In genomic region chr17:35185639-35186611, GRCm38 (mm10) we compare ENCODE assay signal across 8 mouse cellular contexts. TPM values are rescaled to one million over a fixed set of nuclear protein-coding genes. Genes with fewer than 3 reads are reported as not detected.
DNase-seq lines count a peak whose midpoint lies in the region; ATAC-seq and TF ChIP-seq lines count a peak whose summit lies in the region.

No protein-coding gene starts in this region.

- H3K9ac ChIP-seq in liver, embryonic 15.5 days: no peak overlapping the region

- no peak for ATAC-seq in erythroblast, adult 5-6 weeks (replicated peaks; ENCODE audit: low FRiP score, poor library complexity, severe bottlenecking)
- peak; percentile 42 for ATAC-seq in inflammation-experienced regulatory T-cells, adult 6 months
- 0 out of 2 replicates have a peak, but pooled peaks have one; percentile 11 for ATAC-seq in liver, embryonic 15.5 days (ENCODE audit: insufficient read depth)

- no peaks in the 10 kb centered on the region for H3K36me3 ChIP-seq in erythroblast, embryonic 14.5 days (ENCODE audit: control insufficient read depth)
- no peaks in the 10 kb centered on the region for H3K36me3 ChIP-seq in liver, embryonic 15.5 days (replicated peaks)

- no peaks in the 10 kb centered on the region for H3K9me3 ChIP-seq in erythroblast, embryonic 14.5 days (ENCODE audit: control insufficient read depth, low read length)
- no peaks in the 10 kb centered on the region for H3K9me3 ChIP-seq in liver, embryonic 15.5 days (replicated peaks)

- peak overlapping the region; percentile 95 for H3K27ac ChIP-seq in bone marrow macrophage, adult 2 months (ENCODE audit: insufficient read depth, low read depth, low read length)
- H3K27ac ChIP-seq in liver, embryonic 15.5 days (replicated peaks): peak overlapping the region; percentile 53

- peak overlapping the region; percentile 72 for H3K4me2 ChIP-seq in liver, embryonic 15.5 days

- WGBS in liver, embryonic 15.5 days (ENCODE audit: insufficient replicate concordance): under 1% methylated on average over 18 of the region's 18 CpGs

- peak; percentile 9; the same call in 1 of the 2 replicates for TF ChIP-seq CTCF in bone marrow macrophage, adult 2 months (IDR thresholded peaks at IDR 0.05; ENCODE audit: low read depth, low read length)

- peak overlapping the region; percentile 61 for H3K4me3 ChIP-seq in erythroblast, embryonic 14.5 days (replicated peaks)
- peak overlapping the region; percentile 56 for H3K4me3 ChIP-seq in bone marrow macrophage, adult 2 months (ENCODE audit: insufficient read depth, low read length)
- peak overlapping the region; percentile 54 for H3K4me3 ChIP-seq in liver, embryonic 15.5 days (replicated peaks)

- H3K27me3 ChIP-seq in erythroblast, embryonic 14.5 days (ENCODE audit: control insufficient read depth): no peaks in the 10 kb centered on the region; the same call in 1 of the 2 replicates
- H3K27me3 ChIP-seq in liver, embryonic 15.5 days: no peaks in the 10 kb centered on the region

- no peak for TF ChIP-seq POLR2A in bone marrow macrophage, adult 2 months (IDR thresholded peaks at IDR 0.05; ENCODE audit: borderline replicate concordance, low read depth, low read length)

- H3K4me1 ChIP-seq in erythroblast, embryonic 14.5 days (ENCODE audit: control insufficient read depth): peaks cover 13% of the 10 kb centered on the region
- H3K4me1 ChIP-seq in bone marrow macrophage, adult 2 months (ENCODE audit: control insufficient read depth, insufficient read depth, low read length): peaks cover 37% of the 10 kb centered on the region
- peaks cover 29% of the 10 kb centered on the region for H3K4me1 ChIP-seq in liver, embryonic 15.5 days (replicated peaks)

- peak; percentile 75 for DNase-seq in gastrocnemius, postnatal 10 days
- DNase-seq in natural killer cell, adult 2 months (ENCODE audit: low spot score in 2 of 2): peak; percentile 74 to 81
- peak; percentile 68 for DNase-seq in yolk sac, embryonic 10.5 days (ENCODE audit: low spot score)

RNA-seq across cellular contexts. Expression of gene Lst1, which starts 2.3 kb away (rescaled TPM):
- not detected in 2 replicates for polyA plus RNA-seq in erythroblast, embryonic 14.5 days (2012)
- 55.5 and 77.7 TPM in 2 replicates for total RNA-seq in erythroblast, adult 5-6 weeks (2015; ENCODE audit: low replicate concordance)
- 32.2 and 57.3 TPM in 2 replicates for total RNA-seq in erythroblast, adult 5-6 weeks (2017; ENCODE audit: low replicate concordance)
- polyA plus RNA-seq in bone marrow macrophage, adult 2 months (2012; ENCODE audit: insufficient read depth, insufficient read length, missing spikeins): 811 and 856 TPM in 2 replicates
- 1 to 10 TPM; 4.6 to 5.3 TPM for total RNA-seq in gastrocnemius, postnatal 10 days (2021)
- 10 to 100 TPM in 1 of 3 experiments, 1 to 10 TPM in 2; 6.4 to 11.2 (median 8.8) TPM for polyA plus RNA-seq in inflammation-experienced regulatory T-cells, adult 6 months (2017; shearing (Covaris generic))
- polyA plus RNA-seq in liver, embryonic 15.5 days (2015; fragmentation: Nextera tagmentation; extraction: Ambion mirVana): 40.1 and 40.2 TPM in 2 replicates

RNA-seq across cellular contexts. Expression of gene Ltb, which starts 8.3 kb away (rescaled TPM):
- polyA plus RNA-seq in erythroblast, embryonic 14.5 days (2012): 0.07 and 0.08 TPM in 2 replicates
- 4.6 TPM in 1 of 2 replicates, not detected in the other for total RNA-seq in erythroblast, adult 5-6 weeks (2015; ENCODE audit: low replicate concordance)
- total RNA-seq in erythroblast, adult 5-6 weeks (2017; ENCODE audit: low replicate concordance): 1.7 and 3.8 TPM in 2 replicates
- not detected in 2 replicates for polyA plus RNA-seq in bone marrow macrophage, adult 2 months (2012; ENCODE audit: insufficient read depth, insufficient read length, missing spikeins)
- under 1 TPM; 0.68 to 0.75 TPM for total RNA-seq in gastrocnemius, postnatal 10 days (2021)
- 100 to 1,000 TPM; 112 to 242 (median 186) TPM for polyA plus RNA-seq in inflammation-experienced regulatory T-cells, adult 6 months (2017; shearing (Covaris generic))
- 1.2 and 2.0 TPM in 2 replicates for polyA plus RNA-seq in liver, embryonic 15.5 days (2015; fragmentation: Nextera tagmentation; extraction: Ambion mirVana)

RNA-seq across cellular contexts. Expression of gene Aif1, which starts 10.1 kb away (rescaled TPM):
- polyA plus RNA-seq in erythroblast, embryonic 14.5 days (2012): 0.27 TPM in 1 of 2 replicates, not detected in the other
- total RNA-seq in erythroblast, adult 5-6 weeks (2015; ENCODE audit: low replicate concordance): 14.4 and 19.8 TPM in 2 replicates
- total RNA-seq in erythroblast, adult 5-6 weeks (2017; ENCODE audit: low replicate concordance): 8.7 and 15.8 TPM in 2 replicates
- polyA plus RNA-seq in bone marrow macrophage, adult 2 months (2012; ENCODE audit: insufficient read depth, insufficient read length, missing spikeins): 420 and 469 TPM in 2 replicates
- total RNA-seq in gastrocnemius, postnatal 10 days (2021): 1 to 10 TPM; 2.4 to 2.6 TPM
- 1 to 10 TPM in 2 of 3 experiments, under 1 TPM in 1; 0.79 to 5.4 (median 2.1) TPM for polyA plus RNA-seq in inflammation-experienced regulatory T-cells, adult 6 months (2017; shearing (Covaris generic))
- 20.5 and 22.2 TPM in 2 replicates for polyA plus RNA-seq in liver, embryonic 15.5 days (2015; fragmentation: Nextera tagmentation; extraction: Ambion mirVana)

RNA-seq across cellular contexts. Expression of gene Tnf, which starts 15.9 kb away (rescaled TPM):
- polyA plus RNA-seq in erythroblast, embryonic 14.5 days (2012): 0.07 and 0.09 TPM in 2 replicates
- total RNA-seq in erythroblast, adult 5-6 weeks (2015; ENCODE audit: low replicate concordance): 10.7 and 19.2 TPM in 2 replicates
- 2.8 and 8.3 TPM in 2 replicates for total RNA-seq in erythroblast, adult 5-6 weeks (2017; ENCODE audit: low replicate concordance)
- polyA plus RNA-seq in bone marrow macrophage, adult 2 months (2012; ENCODE audit: insufficient read depth, insufficient read length, missing spikeins): 11.9 and 12.8 TPM in 2 replicates
- total RNA-seq in gastrocnemius, postnatal 10 days (2021): under 1 TPM; 0.23 to 0.99 TPM
- polyA plus RNA-seq in inflammation-experienced regulatory T-cells, adult 6 months (2017; shearing (Covaris generic)): 10 to 100 TPM; 20.9 to 28.8 (median 24.9) TPM
- polyA plus RNA-seq in liver, embryonic 15.5 days (2015; fragmentation: Nextera tagmentation; extraction: Ambion mirVana): 0.31 and 0.36 TPM in 2 replicates

RNA-seq across cellular contexts. Expression of gene Lta, which starts 19.2 kb away (rescaled TPM):
- polyA plus RNA-seq in erythroblast, embryonic 14.5 days (2012): 0.03 TPM in 1 of 2 replicates, not detected in the other
- not detected in 2 replicates for total RNA-seq in erythroblast, adult 5-6 weeks (2015; ENCODE audit: low replicate concordance)
- not detected in 2 replicates for total RNA-seq in erythroblast, adult 5-6 weeks (2017; ENCODE audit: low replicate concordance)
- polyA plus RNA-seq in bone marrow macrophage, adult 2 months (2012; ENCODE audit: insufficient read depth, insufficient read length, missing spikeins): not detected in 2 replicates
- total RNA-seq in gastrocnemius, postnatal 10 days (2021): under 1 TPM in 1 of 2 experiments, not detected in 1; 0.16 TPM
- 100 to 1,000 TPM in 1 of 3 experiments, 10 to 100 TPM in 2; 34.4 to 113 (median 95.2) TPM for polyA plus RNA-seq in inflammation-experienced regulatory T-cells, adult 6 months (2017; shearing (Covaris generic))
- polyA plus RNA-seq in liver, embryonic 15.5 days (2015; fragmentation: Nextera tagmentation; extraction: Ambion mirVana): 0.06 TPM in 1 of 2 replicates, not detected in the other

Comparison
In these comparisons a context has a peak if more than half of its experiments do, and no peak if none do; other contexts are left out.
1. RNA of gene Lst1, which starts 2.3 kb away (polyA plus RNA-seq): 811 to 856 TPM in bone marrow macrophage, adult 2 months; 40.1 to 40.2 TPM in liver, embryonic 15.5 days, 6.4 to 11.2 TPM in inflammation-experienced regulatory T-cells, adult 6 months and not detected in erythroblast, embryonic 14.5 days; every median in the first group is over 10 times any median in the second.
2. RNA of gene Ltb, which starts 8.3 kb away (polyA plus RNA-seq): 112 to 242 TPM in inflammation-experienced regulatory T-cells, adult 6 months; 1.2 to 2.0 TPM in liver, embryonic 15.5 days, not detected in bone marrow macrophage, adult 2 months and 0.07 to 0.08 TPM in erythroblast, embryonic 14.5 days; every median in the first group is over 10 times any median in the second.
3. RNA of gene Aif1, which starts 10.1 kb away (polyA plus RNA-seq): 420 to 469 TPM in bone marrow macrophage, adult 2 months; 20.5 to 22.2 TPM in liver, embryonic 15.5 days, 0.79 to 5.4 TPM in inflammation-experienced regulatory T-cells, adult 6 months and 0.27 TPM in erythroblast, embryonic 14.5 days; every median in the first group is over 10 times any median in the second.
4. Peak in every context shown above with its lines, with median percentiles within 50 percentile points of each other: H3K4me3 ChIP-seq and DNase-seq.